Mouse (Mus musculus): Measurements from ENCODE around the gene Fgf12.

Gene Fgf12

GRCm38 (mm10) chr16:28610940-28611339, 141.9 kb downstream of the Fgf12 start:
- peak; percentile 15 for DNase-seq

DNA sequence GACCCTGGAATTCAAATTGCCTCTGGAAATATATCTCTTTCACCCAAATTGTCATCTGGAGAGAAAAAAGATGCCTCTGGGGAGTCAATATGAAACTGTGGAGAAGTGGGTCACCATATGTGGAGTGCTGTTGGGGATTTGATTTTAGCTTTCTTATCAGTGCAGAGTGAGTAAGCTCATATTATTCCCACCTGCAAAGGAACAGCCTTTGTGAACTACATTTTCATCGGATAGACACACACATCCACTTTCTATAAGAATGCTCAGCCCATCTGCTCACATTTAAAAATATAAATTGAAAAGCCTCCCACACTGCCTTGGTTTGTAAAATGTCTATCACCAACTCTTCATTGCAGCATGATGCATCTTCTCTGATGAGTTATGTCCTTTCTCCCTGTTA, 149.7 kb downstream of the Fgf12 start:
- no peak for DNase-seq

GRCm38 (mm10) chr16:28601723-28602122, 151.1 kb downstream of the Fgf12 start:
- no peak for DNase-seq

DNA sequence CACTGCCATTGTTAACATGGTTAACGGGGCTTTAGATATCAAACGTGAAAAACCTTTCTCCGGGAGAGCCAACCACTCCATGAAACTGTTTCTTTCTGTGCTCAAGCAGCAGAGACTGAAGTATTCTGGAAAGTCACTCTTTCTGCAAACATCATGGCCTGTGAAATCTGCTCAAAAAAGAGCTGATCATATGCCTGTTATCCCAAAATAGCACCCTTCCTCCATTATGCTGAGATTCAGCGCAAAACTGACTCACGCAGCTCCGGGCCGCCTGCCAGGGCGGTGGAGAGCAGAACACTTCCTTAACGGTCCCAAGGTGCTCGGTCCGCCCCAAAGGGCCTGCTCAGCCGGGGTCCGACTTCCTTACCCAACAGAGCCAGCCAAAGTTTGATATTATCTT, 156.8 kb downstream of the Fgf12 start:
- DNase-seq, result no peak

DNA sequence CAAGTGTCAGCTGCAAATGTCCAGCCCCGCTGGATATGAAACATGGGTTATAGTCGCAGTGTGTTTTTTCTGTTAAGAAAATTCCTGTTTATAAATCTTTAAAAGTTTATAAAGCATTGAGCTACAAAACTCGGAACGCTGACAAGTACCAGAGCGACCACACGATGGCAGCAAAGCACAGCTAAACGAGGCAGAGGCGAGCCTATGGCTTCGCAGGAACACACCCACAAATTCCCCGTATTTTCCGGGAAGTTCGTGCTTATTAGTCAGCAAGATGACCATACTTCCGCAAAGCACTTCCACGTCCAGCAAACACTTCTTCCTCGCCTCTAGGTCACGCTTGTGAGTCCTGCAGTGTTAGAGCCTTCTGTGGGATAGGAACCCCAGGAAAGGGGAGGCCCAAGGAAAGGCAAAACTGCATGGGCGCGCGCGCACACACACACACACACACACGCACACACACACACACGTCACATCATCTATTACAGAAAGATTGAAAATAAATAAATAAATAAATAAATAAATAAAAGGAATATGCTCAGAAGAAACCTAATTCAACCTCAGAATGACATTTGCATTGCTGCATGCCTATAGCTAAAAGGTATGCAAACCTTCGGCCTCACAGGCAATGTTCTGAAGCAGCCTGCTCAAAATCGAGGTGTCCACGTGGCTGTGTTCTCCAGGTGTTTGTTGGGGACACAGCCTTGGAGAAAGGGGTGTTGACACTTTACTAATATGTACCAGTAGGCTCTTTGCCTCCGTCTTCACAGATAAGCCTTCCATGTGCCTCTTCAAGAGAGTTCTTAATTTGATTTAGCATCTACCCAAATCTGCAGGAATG, 159.6 kb downstream of the Fgf12 start:
- DNase-seq, result peak; percentile 29

DNA sequence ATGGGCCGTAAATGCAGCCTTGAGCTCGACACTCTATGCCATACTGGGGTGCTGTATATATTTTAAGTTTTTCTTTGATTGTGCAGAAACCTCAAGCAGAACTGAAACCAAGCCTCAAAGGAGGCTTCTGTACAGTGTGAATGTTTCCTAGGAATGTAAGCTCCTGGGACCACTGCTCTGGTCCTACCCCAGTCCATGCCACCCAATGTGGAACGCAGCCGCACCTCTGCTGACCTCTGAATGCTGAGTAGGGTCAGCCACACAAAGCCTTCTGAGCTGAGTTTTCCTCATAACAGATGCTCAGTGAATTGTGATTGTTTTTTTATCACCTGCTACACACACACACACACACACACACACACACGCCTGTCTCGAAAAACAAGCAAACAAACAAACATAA, 160.4 kb downstream of the Fgf12 start:
- no peak for DNase-seq

- DNase-seq, result no peak
Observed at GRCm38 (mm10) chr16:28591583-28591982, 161.3 kb downstream of the Fgf12 start.

GRCm38 (mm10) chr16:28572212-28572611, 180.7 kb downstream of the Fgf12 start:
- no peak for DNase-seq

DNA sequence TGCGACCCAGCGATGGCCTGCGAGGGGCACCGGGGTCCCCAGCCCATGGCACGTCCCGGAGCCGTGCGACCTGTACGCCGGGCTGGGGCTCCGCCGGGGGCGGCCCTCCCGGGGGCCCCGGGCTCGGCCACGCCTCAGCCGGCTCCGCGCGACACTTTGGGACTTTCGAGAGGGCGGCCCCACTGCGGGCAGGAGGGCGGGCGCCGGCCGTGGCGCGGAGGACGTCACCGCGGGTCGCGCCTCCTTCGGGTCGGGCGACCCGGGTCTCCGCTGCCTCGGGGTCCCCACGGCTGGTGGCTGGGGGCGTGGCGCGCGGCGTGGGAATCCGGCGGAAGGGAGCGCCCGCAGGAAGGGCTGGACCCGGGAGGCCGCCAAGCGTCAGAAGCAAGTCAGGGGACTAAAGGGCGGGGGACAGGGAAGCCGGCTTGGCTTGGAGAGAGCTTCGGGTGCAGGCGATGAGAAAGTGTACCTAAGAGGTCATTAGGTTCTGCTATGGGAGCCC, 188.1 kb downstream of the Fgf12 start:
- no peak for DNase-seq

- DNase-seq, result peak; percentile 2
Observed at GRCm38 (mm10) chr16:28564075-28564715, 188.7 kb downstream of the Fgf12 start.

DNA sequence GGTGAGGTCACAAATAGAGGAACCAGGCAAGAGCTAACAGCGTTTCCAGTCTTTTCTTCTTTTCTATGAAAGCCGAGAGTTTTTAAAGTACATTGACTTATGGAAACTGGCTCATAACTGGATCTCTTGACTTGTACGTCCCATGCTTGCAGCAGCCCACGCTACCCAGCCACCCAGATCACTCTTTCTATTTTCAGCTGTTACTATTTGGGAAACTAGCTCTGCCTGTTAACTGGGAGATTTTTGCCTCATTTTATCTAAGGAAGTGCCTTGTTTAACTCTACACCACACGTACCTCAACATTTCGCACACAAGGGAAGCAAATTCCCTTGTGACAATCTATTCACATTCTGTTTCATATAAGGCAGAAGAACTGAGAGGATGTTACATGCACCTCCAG, 190.0 kb downstream of the Fgf12 start:
- no peak for DNase-seq

DNA sequence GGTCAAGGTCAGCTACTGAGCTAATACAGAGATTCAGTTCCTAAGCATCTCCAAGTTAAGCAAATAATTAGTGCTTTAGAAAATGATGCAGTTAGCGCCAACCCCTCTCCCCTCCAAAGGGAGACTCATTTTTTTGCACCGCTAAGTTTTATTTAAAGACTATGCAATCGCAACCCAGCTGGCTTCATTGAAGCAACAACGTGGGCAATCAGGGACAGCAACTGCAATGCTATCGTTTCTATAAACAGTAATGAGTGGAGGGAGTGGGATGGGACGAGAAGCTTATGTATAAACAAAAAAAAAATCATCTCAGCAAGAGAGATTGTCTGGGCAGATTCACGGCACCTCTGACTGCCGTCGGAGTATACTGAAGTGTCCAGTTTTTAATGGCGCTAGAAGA, 197.6 kb downstream of the Fgf12 start:
- no peak for DNase-seq

DNA sequence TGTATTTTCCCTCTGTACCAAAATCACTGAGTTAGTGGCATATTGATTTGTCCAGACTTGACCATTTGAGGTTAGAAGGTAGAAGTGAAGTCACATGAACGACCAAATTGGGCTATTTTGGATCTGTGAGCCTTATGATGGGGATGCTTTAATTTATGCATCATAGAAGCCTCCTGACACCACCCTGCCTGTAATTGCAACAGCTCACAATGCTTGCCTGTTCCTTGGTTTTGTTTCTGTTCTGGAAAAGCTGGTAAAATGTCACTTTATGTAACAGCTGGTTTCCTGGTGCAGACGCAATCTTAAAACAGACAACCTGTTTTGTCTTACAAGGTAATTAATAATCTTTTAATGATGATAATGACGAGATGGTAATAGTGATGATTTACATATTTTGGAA, 213.4 kb downstream of the Fgf12 start:
- DNase-seq, result no peak

DNA sequence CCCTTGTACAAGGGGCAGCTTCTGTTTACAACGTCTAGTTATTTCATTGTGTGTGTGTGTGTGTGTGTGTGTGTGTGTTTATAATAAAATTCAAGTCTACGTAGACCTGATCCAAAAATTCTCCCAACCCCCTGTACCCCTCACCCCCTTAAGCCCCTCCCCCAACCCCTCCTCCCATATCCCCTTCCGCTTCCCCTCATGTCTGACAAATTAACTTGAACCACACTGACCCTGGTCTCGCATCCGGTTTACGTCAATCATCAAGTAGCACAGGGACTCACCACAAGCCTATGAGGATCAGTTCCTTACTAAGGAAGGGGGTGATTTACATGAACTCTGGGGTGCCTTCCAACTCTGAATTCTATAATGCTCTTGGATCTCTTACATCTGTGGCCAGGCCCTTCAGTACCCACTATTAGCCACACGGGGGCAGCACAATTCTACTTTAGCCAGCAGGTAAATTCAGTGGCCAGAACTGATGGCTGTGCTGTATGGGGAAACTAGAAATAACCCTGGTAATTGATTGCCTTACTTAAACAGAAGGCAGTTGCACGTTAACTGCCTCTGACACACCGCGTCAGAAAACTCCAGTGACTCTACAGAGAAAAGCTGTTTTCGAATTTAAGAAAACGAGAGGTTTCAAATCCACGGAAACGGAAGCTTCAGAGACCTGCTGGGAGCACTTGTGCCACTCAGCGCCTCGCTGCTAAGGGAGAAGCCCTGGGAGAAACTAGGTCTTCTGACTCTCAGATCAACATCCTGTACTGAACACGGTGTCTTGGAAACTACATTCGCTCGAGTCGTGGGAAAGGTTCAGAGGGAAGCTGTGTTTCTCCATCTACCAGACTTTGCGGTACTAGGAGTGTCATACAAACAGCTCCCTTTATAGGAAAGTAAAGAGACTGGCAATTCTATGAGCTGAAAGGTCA, 235.0 kb downstream of the Fgf12 start:
- peak; percentile 62 for DNase-seq

DNA sequence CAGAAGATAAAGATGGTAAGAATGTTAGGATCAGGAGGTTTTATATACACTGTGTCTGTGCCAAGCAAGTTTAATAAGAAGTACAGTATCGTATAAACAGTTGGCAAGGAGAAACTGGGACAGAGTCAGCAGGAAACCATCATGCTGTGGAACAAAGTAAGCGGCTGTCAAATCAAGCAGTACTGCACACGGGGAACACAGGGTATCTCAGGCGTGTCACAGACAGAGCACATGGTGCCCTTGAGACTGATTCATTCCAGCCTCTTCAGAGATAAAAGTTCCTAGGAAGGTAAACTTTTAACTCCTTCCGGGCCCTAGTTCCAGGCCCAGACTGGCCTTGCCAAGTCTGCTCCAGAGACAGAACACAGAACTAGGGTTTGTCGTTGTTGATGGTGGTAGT, 240.4 kb downstream of the Fgf12 start:
- DNase-seq, result no peak

DNA sequence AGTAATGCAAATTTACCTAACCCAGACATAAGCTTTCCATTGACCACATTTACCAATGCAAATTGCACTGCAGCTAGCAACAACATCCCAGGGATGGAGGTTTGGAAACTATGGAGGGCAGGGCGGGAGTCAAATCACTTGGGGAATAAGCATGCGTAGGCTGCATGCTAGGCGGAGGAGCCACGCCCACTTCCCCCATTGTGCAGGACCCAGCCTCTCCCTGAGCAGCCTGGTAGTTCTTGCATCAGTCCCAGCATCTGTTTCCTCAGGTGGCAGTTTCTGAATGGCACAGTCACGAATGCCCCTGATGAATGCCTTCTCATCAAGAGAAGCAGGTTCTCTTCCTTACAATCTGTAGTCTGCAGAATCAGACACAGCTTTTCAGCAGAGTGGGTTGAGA, 241.5 kb downstream of the Fgf12 start:
- DNase-seq, result no peak

GRCm38 (mm10) chr16:28497971-28498607, 254.8 kb downstream of the Fgf12 start:
- DNase-seq, result no peak

DNA sequence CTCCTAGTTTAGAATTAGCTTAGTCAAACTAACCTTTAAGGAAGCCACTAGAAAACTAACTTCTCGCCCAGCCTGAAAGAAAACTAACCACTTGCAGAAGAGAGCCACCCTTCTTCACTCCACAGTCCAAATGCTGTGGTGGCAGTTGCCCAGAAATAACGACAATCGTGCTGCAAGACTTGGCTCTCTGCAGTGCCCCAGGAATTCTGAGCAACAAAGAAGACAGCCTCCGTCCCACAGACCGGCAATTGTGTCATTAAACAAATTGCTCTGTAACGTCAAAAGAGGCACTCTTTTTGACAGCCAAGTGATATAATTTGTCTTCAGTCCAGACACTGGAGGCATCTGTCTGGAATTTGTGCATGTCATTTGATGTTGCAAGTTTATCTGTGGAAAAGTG, 261.2 kb downstream of the Fgf12 start:
- no peak for DNase-seq

DNA sequence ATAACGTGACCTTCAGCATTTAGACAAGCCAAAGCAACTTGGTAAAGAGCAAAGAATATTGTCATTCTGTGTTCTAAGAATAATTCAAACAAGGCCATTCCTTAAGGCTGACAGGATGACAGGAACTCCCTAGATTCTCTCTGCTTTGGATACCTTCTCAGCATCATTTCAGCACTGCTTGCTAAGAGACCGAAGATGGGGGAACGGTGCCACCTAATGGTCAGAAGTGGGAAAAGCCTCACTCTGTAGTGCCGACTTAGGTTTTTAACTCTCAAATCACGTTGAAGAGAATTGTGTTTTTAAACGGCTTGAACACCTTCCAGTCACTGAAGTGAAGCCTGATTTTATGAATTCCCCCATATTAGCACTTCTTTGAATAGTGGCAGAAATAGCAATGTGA, 262.4 kb downstream of the Fgf12 start:
- peak; percentile 5 for DNase-seq

GRCm38 (mm10) chr16:28484920-28485319, 267.9 kb downstream of the Fgf12 start:
- no peak for DNase-seq

DNA sequence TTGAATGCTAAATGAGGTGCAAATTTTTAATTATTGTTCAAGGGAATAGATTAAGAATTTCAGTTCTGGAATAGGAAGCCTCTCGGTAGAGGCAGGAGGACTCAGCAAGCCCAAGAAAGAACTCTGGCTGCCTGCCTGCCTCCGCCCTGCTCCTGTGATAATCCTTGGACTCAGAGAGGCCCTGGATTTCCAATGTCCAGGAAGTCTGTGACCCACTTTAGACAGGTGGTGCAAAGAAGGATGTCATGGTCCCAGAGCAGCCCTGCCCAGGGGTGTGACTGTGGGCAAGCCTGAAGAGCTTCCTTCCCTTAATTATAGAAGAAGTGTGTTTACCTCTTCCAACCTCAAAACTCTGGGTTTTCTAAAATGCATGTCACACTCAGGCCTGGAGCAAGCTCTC, 273.8 kb downstream of the Fgf12 start:
- no peak for DNase-seq

DNA sequence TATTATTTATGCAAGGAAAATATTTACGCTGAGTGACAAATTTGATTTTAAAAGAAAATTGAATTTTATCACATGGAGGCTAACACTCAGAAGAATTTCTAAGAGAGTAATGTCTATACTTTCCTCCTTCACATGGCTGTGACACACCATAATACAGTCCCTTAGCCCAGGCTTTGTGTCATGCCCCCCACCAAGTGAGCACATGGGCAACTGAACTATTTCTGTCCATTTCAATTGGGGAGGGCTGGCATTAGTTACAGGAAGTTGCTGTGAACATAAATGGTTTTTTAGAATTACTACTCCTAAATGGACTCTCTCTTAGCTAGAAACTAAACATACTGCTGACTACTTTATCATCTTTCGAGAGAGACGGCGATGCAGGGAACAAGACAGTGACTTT, 276.2 kb downstream of the Fgf12 start:
- no peak for DNase-seq

DNA sequence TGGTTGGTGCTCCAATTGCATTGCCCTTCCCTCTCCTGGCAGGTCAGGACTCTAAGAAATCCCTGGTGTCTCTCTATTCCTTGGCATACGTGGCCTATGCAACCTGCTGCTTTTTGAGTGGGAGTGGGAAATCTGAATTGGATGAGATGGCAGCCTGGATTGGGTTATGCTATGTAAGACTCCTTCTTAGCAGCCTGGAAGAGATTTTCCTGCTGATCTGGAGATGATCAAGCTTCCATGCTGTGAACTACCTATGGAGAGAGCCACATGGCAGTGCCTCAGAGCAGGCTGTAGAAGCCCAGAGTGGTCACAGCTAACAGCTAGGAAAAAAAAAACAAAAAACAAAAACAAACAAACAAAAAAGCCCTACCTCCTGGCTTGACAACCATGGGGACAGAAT, 277.3 kb downstream of the Fgf12 start:
- no peak for DNase-seq

Measured in kidney, adult 11 months (tissue).